ENCODE assay signal across 26 mouse cellular contexts in genomic region chr10:115467985-115468384, GRCm38 (mm10).
"Had no signal": no experiment of that assay in that cellular context is flagged by ENCODE, and none has a peak within 500 bp of the region (broad histone marks: within the 10 kb centered on the region; RNA-seq: fewer than 3 reads in every experiment).

No protein-coding gene starts in this region.

- H3K9me3 ChIP-seq: heart, embryonic 13.5 days; heart, embryonic 15.5 days; hindbrain, embryonic 10.5 days; hindbrain, embryonic 12.5 days; intestine, embryonic 15.5 days; limb, embryonic 10.5 days; liver, embryonic 13.5 days; liver, embryonic 15.5 days had no signal

- H3K9ac ChIP-seq: heart, embryonic 13.5 days; heart, embryonic 15.5 days; hindbrain, embryonic 12.5 days; hindbrain, embryonic 14.5 days; intestine, embryonic 15.5 days; limb, embryonic 12.5 days; liver, embryonic 13.5 days; liver, embryonic 15.5 days; liver, postnatal 0 days had no signal

- H3K4me2 ChIP-seq: heart, embryonic 11.5 days; heart, embryonic 13.5 days; heart, embryonic 15.5 days; hindbrain, embryonic 12.5 days; hindbrain, embryonic 14.5 days; intestine, embryonic 15.5 days; limb, embryonic 12.5 days; liver, embryonic 11.5 days; liver, embryonic 13.5 days; liver, embryonic 15.5 days had no signal

- DNase-seq: gastrocnemius, adult 2 months; gastrocnemius, postnatal 10 days; gastrocnemius, postnatal 25 days; heart, adult 2 months; heart, postnatal 4 days; kidney, adult 2 months; kidney, postnatal 10 days; kidney, postnatal 36 days; liver; liver, embryonic 13.5 days; liver, postnatal 0 days had no signal

- H3K36me3 ChIP-seq: heart, embryonic 13.5 days; heart, embryonic 15.5 days; hindbrain, embryonic 10.5 days; hindbrain, embryonic 12.5 days; intestine, embryonic 15.5 days; limb, embryonic 10.5 days; limb, embryonic 12.5 days; liver, embryonic 13.5 days; liver, embryonic 15.5 days had no signal

- H3K27me3 ChIP-seq: heart, embryonic 13.5 days; heart, embryonic 15.5 days; hindbrain, embryonic 12.5 days; intestine, embryonic 15.5 days; liver, embryonic 13.5 days; liver, embryonic 15.5 days had no signal

- ATAC-seq: inflammation-experienced regulatory T-cells, adult 6 months; intestine, embryonic 15.5 days; intestine, postnatal 0 days; liver, postnatal 0 days had no signal

- H3K4me1 ChIP-seq: heart, embryonic 15.5 days; hindbrain, embryonic 12.5 days; intestine, embryonic 15.5 days; limb, embryonic 10.5 days; limb, embryonic 12.5 days; liver, embryonic 13.5 days; liver, embryonic 15.5 days had no signal

- H3K4me3 ChIP-seq: gastrocnemius, adult 2 months; heart, adult 2 months; heart, embryonic 13.5 days; heart, embryonic 15.5 days; hindbrain, embryonic 10.5 days; hindbrain, embryonic 12.5 days; intestine, embryonic 15.5 days; layer of hippocampus, adult 2 months; left cerebral cortex, adult 2 months; limb, embryonic 10.5 days; limb, embryonic 12.5 days; liver, embryonic 13.5 days; liver, embryonic 15.5 days had no signal

- H3K27ac ChIP-seq: gastrocnemius, adult 2 months; heart, adult 2 months; heart, embryonic 13.5 days; heart, embryonic 15.5 days; hindbrain, embryonic 10.5 days; hindbrain, embryonic 12.5 days; hindbrain, embryonic 14.5 days; intestine, embryonic 15.5 days; layer of hippocampus, adult 2 months; left cerebral cortex, adult 2 months; limb, embryonic 10.5 days; limb, embryonic 12.5 days; liver, embryonic 13.5 days; liver, embryonic 15.5 days had no signal
